Mouse (Mus musculus): ENCODE measurements around the gene Msi2.

The Msi2 gene

GRCm38 (mm10) chr11:88294394-88294710 is 424.0 kb downstream of the Msi2 start:
- DNase-seq = no peak

GRCm38 (mm10) chr11:88293631-88294393 is 424.5 kb downstream of the Msi2 start, which contains the start of gene Ccdc182:
TSS of gene Ccdc182 (plus strand) at chr11:88294058.
- DNase-seq = peak; percentile 53

GRCm38 (mm10) chr11:88291688-88292087 is 426.6 kb downstream of the Msi2 start:
- peak; percentile 53 for DNase-seq

GRCm38 (mm10) chr11:88291245-88291644 is 427.1 kb downstream of the Msi2 start:
- DNase-seq = no peak
